Mouse (Mus musculus) cerebellum, adult 2 months (tissue): ENCODE measurements around the gene Sord.

Source experiments
- CTCF ChIP-seq: fragments of 200-500 bp; IDR thresholded peaks from 2 replicates; pipeline ENCODE4 v1.5.1; 2011; ENCODE audit warnings: low read depth, mild to moderate bottlenecking, control low read depth, low read length, moderate library complexity, borderline replicate concordance; ENCODE audit not compliant: insufficient read depth
- POLR2A ChIP-seq: fragments of 200-500 bp; IDR thresholded peaks from 2 replicates; pipeline ENCODE4 v1.6.1; 2011; ENCODE audit warnings: low read length, control low read depth, borderline replicate concordance; ENCODE audit not compliant: insufficient read depth

DNA sequence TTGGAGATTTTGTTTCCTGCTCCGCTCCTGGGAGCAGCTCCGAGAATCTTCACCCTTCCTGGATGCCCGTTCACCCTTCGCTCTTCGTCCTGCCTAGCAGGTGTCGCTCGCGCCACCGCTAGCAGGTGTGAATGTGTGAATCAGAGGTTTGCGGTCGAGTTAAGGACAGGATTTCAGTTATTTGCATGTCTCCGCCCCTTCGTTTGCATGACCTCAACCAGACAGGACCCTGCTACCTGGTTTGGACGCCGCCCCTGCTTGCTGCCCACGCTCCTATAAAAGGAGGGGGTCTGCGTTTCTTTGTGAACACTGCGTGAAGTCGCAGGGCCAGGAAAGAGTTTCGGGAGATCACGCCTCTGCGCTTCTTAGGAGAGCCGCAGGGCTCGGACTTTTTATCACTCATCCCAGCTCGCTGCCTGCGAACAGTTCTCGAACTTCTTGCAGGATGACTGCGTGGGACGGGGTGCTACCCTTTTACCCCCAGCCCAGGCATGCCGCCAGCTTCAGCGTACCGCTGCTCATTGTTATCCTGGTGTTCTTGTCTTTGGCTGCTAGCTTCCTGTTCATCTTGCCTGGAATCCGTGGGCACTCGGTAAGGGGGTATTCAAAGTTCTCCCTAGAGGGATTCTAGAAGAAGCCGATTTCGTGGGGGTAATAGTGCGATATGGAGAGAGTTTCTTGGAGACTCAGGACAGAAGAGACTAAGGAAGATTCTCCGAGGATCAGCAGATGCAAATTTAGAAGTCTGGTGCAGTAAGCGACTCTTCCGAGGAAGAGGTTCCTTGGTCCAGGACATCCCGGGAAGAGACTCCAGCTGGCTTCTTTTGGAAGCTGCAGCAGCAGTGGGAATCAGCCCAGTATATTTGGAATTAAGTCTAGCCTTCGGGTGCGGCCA lies 64.3 kb downstream of the Sord start, which contains the start of gene Duoxa2:
- TF ChIP-seq POLR2A (no peak), CTCF (no peak)
